Mouse (Mus musculus): ENCODE measurements around the gene Ccdc149.

The Ccdc149 gene

GRCm38 (mm10) chr5:52332120-52332519 is 139.2 kb downstream of the Ccdc149 start:
- no peak for TF ChIP-seq GATA4 (IDR thresholded peaks at IDR 0.05; ENCODE audit: insufficient replicate concordance, low read length)

All from liver, adult (tissue).